Mouse (Mus musculus) hindbrain, embryonic 10.5 days (tissue): Measurements from ENCODE around the gene Mettl1. TPM values are rescaled to one million over a fixed set of nuclear protein-coding genes. Genes with fewer than 3 reads are reported as not detected.
"Not testable (repeated sequence)": the region's sequence is repeated elsewhere in the genome, so short reads cannot be mapped to it uniquely, and the experiment has no call there.

Experiments
- DNase-seq: peaks from one replicate; pipeline ENCODE4 v3.0.0-alpha.2; 2017; ENCODE audit warnings: low spot score
- H3K27ac ChIP-seq: fragments of 300-500 bp; sonication (generic); 2 replicates; pipeline ENCODE4 v1.5.1; 2016; ENCODE audit warnings: mild to moderate bottlenecking, moderate library complexity
- H3K27me3 ChIP-seq: fragments of 300-500 bp; sonication (generic); 2 replicates; pipeline ENCODE4 v1.6.1; 2016; ENCODE audit warnings: mild to moderate bottlenecking; ENCODE audit not compliant: poor library complexity, insufficient read depth, severe bottlenecking
- H3K36me3 ChIP-seq: fragments of 300-500 bp; sonication (generic); 2 replicates; pipeline ENCODE4 v1.6.1; 2016; ENCODE audit warnings: mild to moderate bottlenecking, moderate library complexity
- H3K4me1 ChIP-seq: fragments of 300-500 bp; sonication (generic); replicated peaks from 2 replicates; pipeline ENCODE4 v1.6.1; 2016; ENCODE audit warnings: mild to moderate bottlenecking
- H3K4me3 ChIP-seq: fragments of 300-500 bp; sonication (generic); 2 replicates; pipeline ENCODE4 v1.5.1; 2016; ENCODE audit warnings: mild to moderate bottlenecking, moderate library complexity
- H3K9me3 ChIP-seq: fragments of 300-500 bp; sonication (generic); 2 replicates; pipeline ENCODE4 v1.6.1; 2016; ENCODE audit warnings: mild to moderate bottlenecking, moderate library complexity
- WGBS: fragments of 180-500 bp; shearing (Covaris S2); methylation state at CpG from one replicate; pipeline ENCODE4 v1.1.7; 2016; 5-methylcytosine and 5-hydroxymethylcytosine counted together
- polyA plus RNA-seq: library from polyadenylated mRNA; unstranded; fragments of >200 nt; fragmentation: Nextera tagmentation; extraction: Ambion mirVana; gene quantifications from 2 replicates; pipeline ENCODE4 v1.2.1, GENCODE M21; 2016

The Mettl1 gene
- polyA plus RNA-seq, 1 experiment from 2014 or later, result 39.2 TPM

DNA sequence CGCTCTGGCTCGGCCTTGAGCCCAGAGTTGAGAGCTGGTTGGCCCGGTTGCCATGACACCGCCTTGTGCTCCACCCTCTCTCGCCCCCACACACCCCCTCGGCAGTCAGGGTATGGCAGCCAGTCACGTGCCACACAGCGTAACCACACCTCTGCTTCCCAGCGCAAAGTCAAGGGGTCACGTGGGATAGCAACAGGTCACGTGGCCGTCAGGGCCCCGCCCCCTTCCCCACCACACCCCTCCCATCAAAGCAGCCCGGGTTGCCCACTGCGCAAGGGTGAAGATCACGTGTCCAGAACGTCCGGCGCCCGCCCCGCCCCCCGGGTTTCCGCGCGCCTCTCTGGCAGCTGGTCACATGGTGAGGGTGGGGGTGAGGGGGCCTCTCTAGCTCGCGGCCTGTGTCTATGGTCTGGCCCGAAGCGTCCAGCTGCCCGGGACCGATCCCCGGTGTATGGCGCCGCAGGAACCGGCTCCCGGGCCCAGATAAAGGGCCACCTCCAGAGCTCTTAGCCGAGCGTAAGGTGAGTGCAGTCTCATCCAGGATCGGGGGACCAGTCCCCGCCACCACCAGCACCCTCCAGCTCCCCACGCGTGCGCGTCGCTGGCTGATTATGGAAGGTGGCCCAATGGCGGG lies 22.1 kb downstream of the Mettl1 start, which contains the start of gene Cdk4:
Gene Cdk4, plus strand, starts transcription at position 296 of the 634 bp plus-strand sequence.
- H3K36me3 ChIP-seq, result peaks cover 42% of the 10 kb centered on the region
- WGBS, result under 1% methylated on average over 46 of the region's 46 CpGs
- DNase-seq, result peak; percentile 100
- peaks cover 34% of the 10 kb centered on the region; the same call in 1 of the 2 replicates for H3K27me3 ChIP-seq
- peak within 1 kb of the TSS; percentile 98 for H3K27ac ChIP-seq
- no peaks in the 10 kb centered on the region for H3K9me3 ChIP-seq
- H3K4me1 ChIP-seq, result peaks cover 66% of the 10 kb centered on the region
- peak within 1 kb of the TSS; percentile 85 for H3K4me3 ChIP-seq

DNA sequence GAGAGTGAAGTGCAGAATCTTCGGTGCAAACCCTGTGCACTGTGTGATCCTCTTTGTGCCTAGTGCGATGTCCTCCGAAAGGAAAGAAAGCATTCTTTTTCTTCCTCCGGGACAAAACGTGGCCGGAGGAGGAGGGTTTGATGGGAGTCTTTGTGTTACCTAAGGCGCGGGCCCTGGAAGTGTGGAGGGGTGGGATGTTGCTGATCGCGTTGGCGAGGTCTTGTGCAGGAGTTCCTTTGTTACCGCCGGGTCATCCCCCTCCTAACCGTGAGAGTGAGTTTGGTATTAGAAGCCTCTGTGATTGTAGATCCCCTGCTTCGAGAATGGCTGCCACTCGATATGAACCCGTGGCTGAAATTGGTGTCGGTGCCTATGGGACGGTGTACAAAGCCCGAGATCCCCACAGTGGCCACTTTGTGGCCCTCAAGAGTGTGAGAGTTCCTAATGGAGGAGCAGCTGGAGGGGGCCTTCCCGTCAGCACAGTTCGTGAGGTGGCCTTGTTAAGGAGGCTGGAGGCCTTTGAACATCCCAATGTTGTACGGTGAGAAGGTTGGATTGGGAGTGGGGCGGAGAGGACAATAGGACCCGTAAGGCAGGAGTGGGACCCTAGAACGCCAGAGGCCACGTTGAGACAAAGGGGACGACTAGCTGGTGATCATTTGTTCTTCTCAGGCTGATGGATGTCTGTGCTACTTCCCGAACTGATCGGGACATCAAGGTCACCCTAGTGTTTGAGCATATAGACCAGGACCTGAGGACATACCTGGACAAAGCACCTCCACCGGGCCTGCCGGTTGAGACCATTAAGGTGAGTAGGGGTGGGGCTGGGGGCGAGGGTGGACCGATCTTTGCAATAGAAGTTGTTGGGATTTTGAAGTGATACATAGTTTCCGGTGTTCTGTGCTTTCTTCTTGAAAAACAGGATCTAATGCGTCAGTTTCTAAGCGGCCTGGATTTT lies 23.0 kb downstream of the Mettl1 start:
- peaks cover 66% of the 10 kb centered on the region for H3K4me1 ChIP-seq
- H3K27ac ChIP-seq, result peak overlapping the region; percentile 98
- H3K9me3 ChIP-seq, result no peaks in the 10 kb centered on the region
- peak; percentile 49 for DNase-seq
- WGBS, result 17% methylated on average over 37 of the region's 37 CpGs
- H3K36me3 ChIP-seq, result peaks cover 47% of the 10 kb centered on the region
- H3K27me3 ChIP-seq, result peaks cover 26% of the 10 kb centered on the region; the same call in 1 of the 2 replicates
- peak overlapping the region; percentile 85 for H3K4me3 ChIP-seq

GRCm38 (mm10) chr10:127065981-127066380 lies 24.8 kb downstream of the Mettl1 start:
- H3K27ac ChIP-seq, result no peak overlapping the region
- WGBS, result 91% methylated on average over 9 of the region's 9 CpGs
- no peak overlapping the region; the same call in 1 of the 2 replicates for H3K4me3 ChIP-seq
- H3K9me3 ChIP-seq, result no peaks in the 10 kb centered on the region
- no peak for DNase-seq
- H3K4me1 ChIP-seq, result peaks cover 60% of the 10 kb centered on the region
- H3K36me3 ChIP-seq, result peaks cover 47% of the 10 kb centered on the region
- H3K27me3 ChIP-seq, result peaks cover 12% of the 10 kb centered on the region; the same call in 1 of the 2 replicates

DNA sequence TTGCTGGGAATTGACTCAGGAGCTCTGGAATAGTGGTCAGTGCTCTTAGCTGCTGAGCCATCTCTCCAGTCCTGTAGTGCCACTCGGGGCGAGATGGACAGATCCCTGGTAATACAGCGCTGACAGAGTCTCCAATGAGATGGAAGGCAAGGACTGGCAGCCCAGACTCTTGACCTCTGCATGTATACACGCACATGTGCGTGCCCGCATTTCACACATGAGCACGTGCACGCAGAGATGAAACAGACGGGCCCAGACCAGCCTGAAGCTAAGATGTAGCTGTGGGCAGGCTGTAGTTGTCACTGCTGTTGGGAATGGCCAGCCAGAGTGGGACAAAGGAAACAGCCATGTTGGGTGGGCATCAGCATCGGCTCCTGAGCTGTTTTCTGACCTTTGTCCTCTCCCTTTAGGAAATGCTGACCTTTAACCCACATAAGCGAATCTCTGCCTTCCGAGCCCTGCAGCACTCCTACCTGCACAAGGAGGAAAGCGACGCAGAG lies 25.4 kb downstream of the Mettl1 start:
- H3K9me3 ChIP-seq, result no peaks in the 10 kb centered on the region
- H3K27me3 ChIP-seq, result peaks cover 7% of the 10 kb centered on the region; the same call in 1 of the 2 replicates
- DNase-seq, result no peak
- H3K4me3 ChIP-seq, result peak overlapping the region; percentile 20; the same call in 1 of the 2 replicates
- peaks cover 47% of the 10 kb centered on the region for H3K36me3 ChIP-seq
- H3K27ac ChIP-seq, result no peak overlapping the region
- H3K4me1 ChIP-seq, result peaks cover 59% of the 10 kb centered on the region
- WGBS, result 88% methylated on average over 14 of the region's 14 CpGs

- Histone ChIP-seq H3K27ac (peak overlapping the region; percentile 93), H3K4me1 (peaks cover 51% of the 10 kb centered on the region), H3K27me3 (no peaks in the 10 kb centered on the region), H3K36me3 (peaks cover 47% of the 10 kb centered on the region), H3K9me3 (no peaks in the 10 kb centered on the region), H3K4me3 (peak overlapping the region; percentile 74)
- WGBS, result 88% methylated on average over 9 of the region's 9 CpGs
- DNase-seq, result no peak
Observed at GRCm38 (mm10) chr10:127068360-127069038, 27.3 kb downstream of the Mettl1 start.

GRCm38 (mm10) chr10:127069281-127070189 lies 28.3 kb downstream of the Mettl1 start:
- Histone ChIP-seq H3K36me3 (peaks cover 43% of the 10 kb centered on the region), H3K4me3 (peak overlapping the region; percentile 74), H3K27ac (peak overlapping the region; percentile 93), H3K9me3 (no peaks in the 10 kb centered on the region), H3K27me3 (no peaks in the 10 kb centered on the region), H3K4me1 (peaks cover 49% of the 10 kb centered on the region)
- WGBS, result 9% methylated on average over 30 of the region's 30 CpGs
- peak; percentile 46 for DNase-seq

GRCm38 (mm10) chr10:127070190-127071121 lies 29.2 kb downstream of the Mettl1 start, which contains the start of gene Tspan31:
Tspan31 (minus strand) TSS chr10:127070264.
- Histone ChIP-seq H3K9me3 (no peaks in the 10 kb centered on the region), H3K27me3 (peaks cover 6% of the 10 kb centered on the region), H3K4me3 (peak within 1 kb of the TSS; percentile 74), H3K4me1 (peaks cover 40% of the 10 kb centered on the region), H3K27ac (peak within 1 kb of the TSS; percentile 93), H3K36me3 (peaks cover 34% of the 10 kb centered on the region)
- WGBS, result 4% methylated on average over 36 of the region's 36 CpGs
- peak; percentile 90 for DNase-seq

GRCm38 (mm10) chr10:127071203-127071602 lies 30.0 kb downstream of the Mettl1 start:
- Histone ChIP-seq H3K4me3 (peak overlapping the region; percentile 74), H3K36me3 (peaks cover 26% of the 10 kb centered on the region), H3K4me1 (peaks cover 38% of the 10 kb centered on the region), H3K9me3 (no peaks in the 10 kb centered on the region), H3K27me3 (peaks cover 14% of the 10 kb centered on the region), H3K27ac (peak overlapping the region; percentile 93; the same call in 1 of the 2 replicates)
- DNase-seq, result no peak
- WGBS, result 81% methylated on average over 9 of the region's 9 CpGs

- Histone ChIP-seq H3K27me3 (peaks cover 24% of the 10 kb centered on the region), H3K36me3 (peaks cover 16% of the 10 kb centered on the region), H3K4me1 (peaks cover 34% of the 10 kb centered on the region)
- not testable (repeated sequence) for H3K9me3 ChIP-seq, H3K4me3 ChIP-seq, H3K27ac ChIP-seq, DNase-seq
- WGBS, result 89% methylated on average over 4 of the region's 4 CpGs
Observed at GRCm38 (mm10) chr10:127072270-127072669, 31.1 kb downstream of the Mettl1 start.

GRCm38 (mm10) chr10:127072969-127073368 lies 31.8 kb downstream of the Mettl1 start:
- Histone ChIP-seq H3K4me1 (peaks cover 38% of the 10 kb centered on the region), H3K27me3 (peaks cover 31% of the 10 kb centered on the region)
- not testable (repeated sequence) for H3K36me3 ChIP-seq, H3K9me3 ChIP-seq, H3K4me3 ChIP-seq, DNase-seq, H3K27ac ChIP-seq
- 85% methylated on average over 2 of the region's 2 CpGs for WGBS

DNA sequence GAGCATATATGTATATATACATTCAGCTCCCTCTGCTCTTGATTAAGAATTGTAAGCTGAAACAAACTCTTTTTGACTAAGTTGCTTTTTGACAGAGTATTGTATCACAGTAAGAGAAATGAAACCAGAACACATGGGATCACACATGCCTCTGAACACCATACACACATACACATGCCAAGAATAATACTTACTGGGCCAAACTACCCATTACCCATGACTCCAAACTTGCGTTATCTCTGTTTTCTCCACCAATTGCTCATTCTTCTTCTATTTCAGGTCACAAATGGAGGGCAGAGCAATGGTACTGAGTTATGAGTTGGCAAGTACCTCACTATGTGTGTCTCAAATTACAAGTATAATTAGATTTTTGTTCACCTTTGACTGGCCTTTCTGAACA lies 32.8 kb downstream of the Mettl1 start:
- no peak overlapping the region for H3K27ac ChIP-seq
- H3K4me3 ChIP-seq, result no peak overlapping the region
- H3K9me3 ChIP-seq, result no peaks in the 10 kb centered on the region
- H3K27me3 ChIP-seq, result peaks cover 42% of the 10 kb centered on the region
- H3K36me3 ChIP-seq, result no peaks in the 10 kb centered on the region
- DNase-seq, result no peak
- H3K4me1 ChIP-seq, result peaks cover 38% of the 10 kb centered on the region
- WGBS, result 91% methylated on average over 1 of the region's 1 CpGs
